Mouse (Mus musculus): ENCODE results near the gene Vwa8.
A peak's percentile ranks its signal among the peaks of the same experiment; 100 is the strongest.
"Not testable (repeated sequence)": the region's sequence is repeated elsewhere in the genome, so short reads cannot be mapped to it uniquely, and the experiment has no call there.

Vwa8 gene

GRCm38 (mm10) chr14:78885915-78886534, 37.2 kb downstream of the Vwa8 start:
- DNase-seq (ENCODE audit: low spot score in 2 of 2), result no peak

- DNase-seq (ENCODE audit: low spot score in 2 of 2), result no peak
Measured at GRCm38 (mm10) chr14:78886566-78887234, 37.8 kb downstream of the Vwa8 start.

GRCm38 (mm10) chr14:78887494-78887893, 38.6 kb downstream of the Vwa8 start:
- DNase-seq (ENCODE audit: low spot score in 2 of 2), result not testable (repeated sequence)

GRCm38 (mm10) chr14:78895496-78895895, 46.6 kb downstream of the Vwa8 start:
- no peak for DNase-seq (ENCODE audit: low spot score in 2 of 2)

- no peak for DNase-seq (ENCODE audit: low spot score in 2 of 2)
Measured at GRCm38 (mm10) chr14:78896252-78896651, 47.4 kb downstream of the Vwa8 start.

GRCm38 (mm10) chr14:78900770-78901169, 51.9 kb downstream of the Vwa8 start:
- DNase-seq (ENCODE audit: low spot score in 2 of 2), result peak; percentile 48 to 77

GRCm38 (mm10) chr14:78908205-78908863, 59.5 kb downstream of the Vwa8 start:
- no peak for DNase-seq (ENCODE audit: low spot score in 2 of 2)

GRCm38 (mm10) chr14:78912076-78912475, 63.2 kb downstream of the Vwa8 start:
- no peak for DNase-seq (ENCODE audit: low spot score in 2 of 2)

- no peak for DNase-seq (ENCODE audit: low spot score in 2 of 2)
Measured at GRCm38 (mm10) chr14:78914180-78914579, 65.3 kb downstream of the Vwa8 start.

GRCm38 (mm10) chr14:78916691-78917090, 67.8 kb downstream of the Vwa8 start:
- no peak for DNase-seq (ENCODE audit: low spot score in 2 of 2)

GRCm38 (mm10) chr14:78921219-78921618, 72.4 kb downstream of the Vwa8 start:
- no peak for DNase-seq (ENCODE audit: low spot score in 2 of 2)

- DNase-seq (ENCODE audit: low spot score in 2 of 2), result no peak
Measured at GRCm38 (mm10) chr14:78923631-78924030, 74.8 kb downstream of the Vwa8 start.

- peak in 1 of 2 experiments; percentile 29 for DNase-seq (ENCODE audit: low spot score in 2 of 2)
Measured at GRCm38 (mm10) chr14:78924755-78925537, 76.1 kb downstream of the Vwa8 start.

- DNase-seq (ENCODE audit: low spot score in 2 of 2), result no peak
Measured at GRCm38 (mm10) chr14:78932094-78932493, 83.2 kb downstream of the Vwa8 start.

- no peak for DNase-seq (ENCODE audit: low spot score in 2 of 2)
Measured at GRCm38 (mm10) chr14:78933399-78933798, 84.5 kb downstream of the Vwa8 start.

GRCm38 (mm10) chr14:78934596-78934995, 85.7 kb downstream of the Vwa8 start:
- no peak for DNase-seq (ENCODE audit: low spot score in 2 of 2)

GRCm38 (mm10) chr14:78935796-78936195, 86.9 kb downstream of the Vwa8 start:
- DNase-seq (ENCODE audit: low spot score in 2 of 2), result no peak

- DNase-seq (ENCODE audit: low spot score in 2 of 2), result peak; percentile 73 to 79
Measured at GRCm38 (mm10) chr14:78941741-78942475, 93.1 kb downstream of the Vwa8 start.

GRCm38 (mm10) chr14:78955745-78956144, 106.9 kb downstream of the Vwa8 start:
- DNase-seq (ENCODE audit: low spot score in 2 of 2), result no peak

GRCm38 (mm10) chr14:78970621-78971020, 121.8 kb downstream of the Vwa8 start:
- no peak for DNase-seq (ENCODE audit: low spot score in 2 of 2)

- DNase-seq (ENCODE audit: low spot score in 2 of 2), result no peak
Measured at GRCm38 (mm10) chr14:78972424-78972823, 123.6 kb downstream of the Vwa8 start.

All from left cerebral cortex, adult 9 months (tissue).